Mouse (Mus musculus): ENCODE data around the gene Tead4. TPM values are rescaled to one million over a fixed set of nuclear protein-coding genes. Genes with fewer than 3 reads are reported as not detected.
"Not testable (repeated sequence)": the region's sequence is repeated elsewhere in the genome, so short reads cannot be mapped to it uniquely, and the experiment has no call there.

Gene Tead4
- total RNA-seq (2017), result not detected in 2 replicates

- peak; percentile 63 for ATAC-seq (replicated peaks; ENCODE audit: low read depth, poor library complexity, severe bottlenecking)
Observed at GRCm38 (mm10) chr6:128300134-128301001, at the start of gene Tead4. TSS of gene Tead4 (minus strand) at chr6:128300823.

- no peak for ATAC-seq (replicated peaks; ENCODE audit: low read depth, poor library complexity, severe bottlenecking)
Observed at GRCm38 (mm10) chr6:128349711-128350110, 49.1 kb upstream of the Tead4 start.

GRCm38 (mm10) chr6:128346782-128347181, 46.2 kb upstream of the Tead4 start:
- no peak for ATAC-seq (replicated peaks; ENCODE audit: low read depth, poor library complexity, severe bottlenecking)

GRCm38 (mm10) chr6:128345623-128346022, 45.0 kb upstream of the Tead4 start:
- peak; percentile 94 for ATAC-seq (replicated peaks; ENCODE audit: low read depth, poor library complexity, severe bottlenecking)

GRCm38 (mm10) chr6:128341956-128342723, 41.5 kb upstream of the Tead4 start:
- ATAC-seq (replicated peaks; ENCODE audit: low read depth, poor library complexity, severe bottlenecking), result no peak

- no peak for ATAC-seq (replicated peaks; ENCODE audit: low read depth, poor library complexity, severe bottlenecking)
Observed at GRCm38 (mm10) chr6:128338876-128339275, 38.3 kb upstream of the Tead4 start.

GRCm38 (mm10) chr6:128337467-128337866, 36.8 kb upstream of the Tead4 start:
- ATAC-seq (replicated peaks; ENCODE audit: low read depth, poor library complexity, severe bottlenecking), result no peak

GRCm38 (mm10) chr6:128334397-128335124, 33.9 kb upstream of the Tead4 start:
- peak; percentile 96 for ATAC-seq (replicated peaks; ENCODE audit: low read depth, poor library complexity, severe bottlenecking)

- peak; percentile 92 for ATAC-seq (replicated peaks; ENCODE audit: low read depth, poor library complexity, severe bottlenecking)
Observed at GRCm38 (mm10) chr6:128318317-128318716, 17.7 kb upstream of the Tead4 start.

- ATAC-seq (replicated peaks; ENCODE audit: low read depth, poor library complexity, severe bottlenecking), result no peak
Observed at GRCm38 (mm10) chr6:128315597-128315996, 15.0 kb upstream of the Tead4 start.

GRCm38 (mm10) chr6:128314796-128315195, 14.2 kb upstream of the Tead4 start:
- ATAC-seq (replicated peaks; ENCODE audit: low read depth, poor library complexity, severe bottlenecking), result no peak

GRCm38 (mm10) chr6:128308311-128308710, 7.7 kb upstream of the Tead4 start:
- ATAC-seq (replicated peaks; ENCODE audit: low read depth, poor library complexity, severe bottlenecking), result peak; percentile 91

GRCm38 (mm10) chr6:128304801-128305200, 4.2 kb upstream of the Tead4 start:
- no peak for ATAC-seq (replicated peaks; ENCODE audit: low read depth, poor library complexity, severe bottlenecking)

- ATAC-seq (replicated peaks; ENCODE audit: low read depth, poor library complexity, severe bottlenecking), result not testable (repeated sequence)
Observed at GRCm38 (mm10) chr6:128302640-128303039, 2.0 kb upstream of the Tead4 start.

GRCm38 (mm10) chr6:128301891-128302290, 1.3 kb upstream of the Tead4 start:
- no peak for ATAC-seq (replicated peaks; ENCODE audit: low read depth, poor library complexity, severe bottlenecking)

GRCm38 (mm10) chr6:128301458-128301857, 835 bp upstream of the Tead4 start:
- no peak for ATAC-seq (replicated peaks; ENCODE audit: low read depth, poor library complexity, severe bottlenecking)

- no peak for ATAC-seq (replicated peaks; ENCODE audit: low read depth, poor library complexity, severe bottlenecking)
Observed at GRCm38 (mm10) chr6:128299292-128300133, 1.1 kb downstream of the Tead4 start.

- ATAC-seq (replicated peaks; ENCODE audit: low read depth, poor library complexity, severe bottlenecking), result no peak
Observed at GRCm38 (mm10) chr6:128298246-128298645, 2.4 kb downstream of the Tead4 start.

GRCm38 (mm10) chr6:128296750-128297393, 3.8 kb downstream of the Tead4 start:
- ATAC-seq (replicated peaks; ENCODE audit: low read depth, poor library complexity, severe bottlenecking), result no peak
